Mouse (Mus musculus) embryonic fibroblast, embryonic 13.5 days (primary cell): ENCODE data around the gene Magix.

Source experiments
- CTCF ChIP-seq: IDR thresholded peaks from 2 replicates; pipeline ENCODE4 v1.5.1; 2011; ENCODE audit warnings: mild to moderate bottlenecking, control low read depth, low read length, moderate library complexity, borderline replicate concordance; ENCODE audit not compliant: insufficient read depth
- POLR2A ChIP-seq: IDR thresholded peaks from 2 replicates; pipeline ENCODE4 v1.6.1; 2011; ENCODE audit warnings: low read depth, mild to moderate bottlenecking, control low read depth, low read length, moderate library complexity

DNA sequence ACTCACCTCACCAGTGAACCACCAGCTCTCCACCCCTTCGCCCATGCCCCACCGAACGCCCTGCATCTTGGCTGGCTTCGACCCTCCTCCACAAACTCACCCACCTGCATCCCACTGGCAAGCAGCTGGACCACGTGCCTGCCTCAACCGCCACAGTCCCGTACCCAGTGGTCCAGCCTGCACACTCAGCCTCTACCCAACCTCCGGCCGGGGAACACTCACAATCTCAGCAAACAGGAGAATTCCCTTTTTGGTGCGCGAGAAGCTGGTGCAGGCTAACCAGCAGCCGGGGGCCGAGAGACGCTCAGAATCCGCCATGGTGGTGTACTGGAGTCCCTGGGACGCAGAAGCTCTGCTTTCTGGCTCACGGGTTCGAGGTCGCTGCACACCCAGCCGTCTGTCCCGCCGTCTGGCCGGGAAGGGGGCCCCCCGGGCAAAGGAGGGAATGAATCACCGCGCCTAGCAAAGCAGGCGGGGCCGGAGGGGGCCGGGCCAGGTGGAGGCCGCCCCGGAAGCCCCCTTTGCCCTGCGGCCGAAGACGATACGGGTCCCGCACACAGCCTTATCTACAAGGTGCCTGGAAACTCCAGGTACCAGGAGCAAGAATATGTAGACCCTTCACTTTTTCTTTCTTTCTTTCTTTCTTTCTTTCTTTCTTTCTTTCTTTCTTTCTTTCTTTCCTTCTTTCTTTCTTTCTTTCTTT lies 10.0 kb downstream of the Magix start, which contains the start of gene Plp2:
- TF ChIP-seq CTCF (no peak), POLR2A (peak; percentile 40)
